Mouse (Mus musculus): ENCODE measurements around the gene Utp3.
A peak's percentile ranks its signal among the peaks of the same experiment; 100 is the strongest.
"Not testable (repeated sequence)": the region's sequence is repeated elsewhere in the genome, so short reads cannot be mapped to it uniquely, and the experiment has no call there.

Utp3 gene

DNA sequence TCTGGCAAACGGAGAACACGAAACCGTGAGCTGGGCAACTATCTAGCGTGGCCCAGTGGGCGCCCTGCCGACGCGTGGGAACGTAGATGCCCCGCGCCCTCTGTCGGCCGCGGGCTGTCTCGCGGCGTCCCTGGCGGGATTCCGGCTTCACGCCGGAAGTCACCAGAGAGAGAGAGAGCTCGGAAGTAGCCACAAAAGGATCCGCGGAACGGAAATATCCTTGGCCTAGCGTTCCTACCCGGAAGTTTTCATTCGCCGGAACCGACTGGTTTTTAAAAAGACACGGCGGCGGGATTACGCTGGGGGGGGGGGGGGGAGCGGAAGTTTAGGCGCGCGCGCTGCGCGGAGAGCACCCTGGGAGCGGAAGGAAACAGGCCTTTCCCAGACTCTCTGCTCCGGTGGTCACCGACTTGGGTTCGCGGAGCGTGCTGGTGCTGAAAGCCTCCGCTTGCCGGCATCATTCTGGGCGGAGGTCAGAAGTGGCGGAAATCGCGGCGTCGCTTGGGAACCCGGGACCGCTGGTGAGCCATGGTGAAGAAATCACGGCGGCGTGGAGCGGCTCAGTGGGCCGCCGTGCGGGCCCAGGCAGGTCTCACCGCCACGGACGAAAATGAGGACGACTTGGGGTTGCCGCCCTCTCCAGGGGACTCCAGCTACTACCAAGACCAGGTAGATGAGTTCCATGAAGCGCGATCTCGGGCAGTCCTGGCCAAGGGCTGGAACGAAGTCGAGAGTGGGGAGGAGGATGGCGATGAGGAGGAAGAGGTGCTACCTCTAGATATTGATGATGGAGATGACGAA is at the start of gene Utp3:
TSS of gene Utp3 (plus strand) at position 377 of the 801 bp plus-strand sequence.
- DNase-seq (ENCODE audit: low read depth, low spot score): peak; percentile 99

DNA sequence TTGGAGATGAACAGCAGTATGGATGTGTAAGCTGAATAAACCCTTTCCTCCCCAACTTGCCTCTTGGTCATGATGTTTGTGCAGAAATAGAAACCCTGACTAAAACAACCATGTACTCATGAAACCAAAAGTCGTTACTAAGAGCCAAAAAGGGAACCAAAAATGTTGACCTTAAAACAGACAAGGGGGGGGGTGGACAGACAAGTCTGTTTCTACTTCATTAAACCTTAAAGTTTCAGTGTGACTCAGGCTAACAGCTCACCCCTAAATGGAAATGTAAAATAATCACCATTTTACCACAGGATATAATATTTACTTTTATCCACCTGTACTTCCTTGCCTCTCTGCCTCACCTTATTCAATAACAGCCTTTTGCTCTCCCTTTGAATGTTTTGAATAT is 45.7 kb upstream of the Utp3 start:
- no peak for DNase-seq (ENCODE audit: low read depth, low spot score)

DNA sequence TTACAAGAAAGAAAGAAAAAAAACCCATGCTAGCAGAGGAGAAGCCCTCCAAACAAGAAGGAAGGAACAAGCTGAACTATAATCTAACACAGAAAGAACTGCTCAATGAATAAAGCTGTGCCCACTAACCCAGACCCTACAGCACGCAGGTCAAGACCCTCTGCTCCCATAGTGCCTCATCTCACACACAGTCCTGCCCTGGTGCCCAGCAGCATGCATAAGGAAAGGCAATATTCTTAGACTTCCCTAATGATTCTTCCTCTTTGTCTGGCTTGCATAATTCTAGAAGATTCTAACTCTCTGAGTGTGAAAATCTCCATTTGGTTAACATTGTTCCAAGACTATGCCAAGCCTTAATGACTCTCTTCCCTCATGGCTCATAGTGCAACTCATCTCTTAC is 45.3 kb upstream of the Utp3 start:
- no peak for DNase-seq (ENCODE audit: low read depth, low spot score)

DNA sequence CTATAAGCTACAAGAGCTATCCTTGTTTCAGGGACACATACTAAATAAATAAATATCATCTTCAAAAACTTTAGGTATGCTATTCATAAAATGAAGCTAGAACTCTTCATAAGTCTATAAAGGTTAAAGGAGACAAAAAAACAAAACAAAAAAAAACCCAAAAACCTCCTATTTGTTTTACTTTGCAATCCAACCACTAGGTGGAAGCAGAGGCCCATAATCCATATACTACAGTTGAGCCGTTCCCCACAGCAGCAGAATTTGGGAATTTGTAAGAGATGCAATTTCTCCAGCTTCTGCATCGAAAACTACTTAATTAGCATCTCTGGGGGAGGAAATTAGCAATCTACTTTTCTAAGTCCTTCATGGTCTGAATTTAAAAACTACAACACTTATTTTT is 35.0 kb upstream of the Utp3 start:
- DNase-seq (ENCODE audit: low read depth, low spot score): peak; percentile 46

DNA sequence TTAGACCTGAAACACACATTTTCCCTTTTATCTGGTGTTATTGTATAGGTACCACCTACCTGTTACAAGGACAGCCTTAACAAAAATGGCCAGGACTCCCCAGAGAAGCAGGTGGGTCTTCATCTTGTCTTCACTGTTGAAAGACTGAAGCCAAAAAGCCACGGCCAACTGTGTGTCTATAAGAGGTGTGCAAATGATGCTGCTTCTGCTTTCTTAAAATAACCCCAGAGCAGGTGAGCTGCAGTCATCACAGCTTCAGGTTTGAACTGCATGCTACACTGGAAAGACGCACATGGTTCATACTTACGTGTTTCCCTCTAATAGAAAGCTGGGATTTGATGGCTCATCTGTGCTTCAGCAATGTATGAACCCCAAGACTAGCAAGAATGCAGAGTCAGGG is 26.6 kb upstream of the Utp3 start, which contains the start of gene Jchain:
TSS of gene Jchain (minus strand) at position 235 of the 400 bp plus-strand sequence.
- DNase-seq (ENCODE audit: low read depth, low spot score): no peak

DNA sequence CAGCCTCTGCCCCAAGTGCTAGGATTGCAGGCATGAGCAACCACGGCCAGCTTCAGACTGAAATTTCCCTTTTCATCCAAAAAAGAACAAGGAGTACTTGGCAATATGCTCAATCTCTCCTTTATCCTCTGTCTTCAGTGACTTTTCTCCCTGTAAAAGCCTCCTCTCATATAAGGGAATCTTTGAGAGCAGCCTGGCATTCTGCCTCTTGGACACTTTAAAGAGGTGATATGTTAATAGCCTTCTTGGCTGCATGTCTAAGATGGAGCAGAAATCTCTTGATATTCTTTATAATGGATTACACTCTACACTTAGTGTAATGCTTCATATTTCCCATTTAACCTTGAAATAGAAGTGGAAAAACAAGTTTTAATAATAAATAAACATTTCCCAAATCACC is 23.4 kb upstream of the Utp3 start:
- DNase-seq (ENCODE audit: low read depth, low spot score): no peak

DNA sequence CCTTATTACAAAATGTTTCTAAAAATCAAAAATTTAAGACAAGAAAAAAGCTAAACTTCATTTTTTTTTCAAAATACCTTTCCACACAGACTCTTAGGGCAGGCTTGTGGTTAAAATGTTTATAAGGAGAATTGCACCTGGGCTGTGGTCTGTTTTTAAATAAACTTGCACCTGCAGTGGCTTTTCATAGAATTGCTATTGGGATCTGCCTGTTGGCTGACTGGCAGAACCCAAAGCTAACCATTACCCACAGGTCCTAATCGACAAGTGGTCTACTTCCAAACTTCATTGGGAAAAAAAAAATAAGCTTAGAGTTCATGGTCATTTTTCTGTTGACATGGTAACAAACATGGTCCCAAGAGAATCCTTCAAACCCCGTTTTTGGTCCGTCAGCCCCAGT is 19.6 kb upstream of the Utp3 start:
- DNase-seq (ENCODE audit: low read depth, low spot score): no peak

DNA sequence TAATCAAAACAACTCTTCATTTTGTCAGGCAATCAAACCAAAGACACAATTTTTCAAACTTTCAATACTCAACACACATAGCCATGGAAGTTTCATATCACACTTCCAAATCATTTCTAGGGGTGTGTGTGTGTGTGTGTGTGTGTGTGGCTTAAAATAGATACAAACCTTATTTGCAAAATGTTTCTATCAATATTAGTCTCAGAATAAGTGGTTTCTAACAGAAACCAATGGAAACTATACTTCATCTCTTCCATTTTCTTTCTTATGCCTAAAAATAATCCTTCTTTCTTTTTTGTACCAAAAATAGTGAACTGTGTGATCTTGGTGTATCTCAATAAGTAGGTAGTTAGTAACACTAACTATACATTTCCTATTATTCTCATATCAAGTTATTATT is 13.4 kb upstream of the Utp3 start:
- DNase-seq (ENCODE audit: low read depth, low spot score): no peak

DNA sequence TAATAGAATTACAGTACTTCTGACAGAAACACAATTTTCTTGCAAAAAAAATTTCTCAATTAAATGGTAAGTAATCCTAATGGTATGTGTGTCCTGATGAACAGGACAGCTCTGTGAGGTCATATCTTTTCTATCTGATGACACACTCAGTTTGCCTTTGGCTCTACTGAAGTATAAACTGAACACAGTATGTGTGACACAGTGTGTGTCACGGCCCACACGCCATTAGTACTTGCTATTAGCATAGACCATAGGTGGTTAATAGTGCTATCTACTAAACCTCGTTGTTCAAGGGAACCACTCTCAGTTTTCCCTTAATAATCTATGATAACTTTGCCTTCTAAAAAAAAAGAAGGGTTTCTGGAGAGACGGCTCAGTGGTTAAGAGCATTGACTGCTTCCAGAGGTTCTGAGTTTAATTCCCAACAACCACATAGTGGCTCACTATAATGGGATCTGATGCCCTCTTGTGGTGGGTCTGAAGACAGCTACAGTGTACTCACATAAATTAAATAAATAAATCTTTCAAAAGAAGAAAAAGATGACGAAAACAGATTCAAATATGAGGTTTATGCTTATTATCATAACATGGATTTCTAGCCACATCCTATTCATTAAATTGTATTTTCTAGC is 11.5 kb upstream of the Utp3 start:
- DNase-seq (ENCODE audit: low read depth, low spot score): peak; percentile 38

DNA sequence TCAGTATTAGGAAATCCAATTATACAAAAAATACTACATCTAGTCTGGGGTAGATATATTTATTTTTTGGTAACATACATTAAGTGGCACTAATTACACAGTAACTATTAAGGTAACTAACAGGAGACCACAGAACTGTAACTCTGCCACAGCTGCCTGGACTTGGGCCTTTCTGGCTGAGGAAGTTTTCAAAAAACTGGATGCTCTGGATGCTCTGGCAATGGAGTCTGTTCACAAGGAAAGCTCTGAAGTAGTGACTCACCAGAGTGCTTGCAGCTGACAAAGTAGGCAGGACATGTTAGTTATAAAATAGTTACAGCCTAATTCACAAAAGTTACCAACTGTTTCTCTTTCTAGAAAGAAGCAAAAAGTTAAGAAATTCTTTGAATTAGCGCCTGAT is 9.9 kb upstream of the Utp3 start:
- DNase-seq (ENCODE audit: low read depth, low spot score): not testable (repeated sequence)

DNA sequence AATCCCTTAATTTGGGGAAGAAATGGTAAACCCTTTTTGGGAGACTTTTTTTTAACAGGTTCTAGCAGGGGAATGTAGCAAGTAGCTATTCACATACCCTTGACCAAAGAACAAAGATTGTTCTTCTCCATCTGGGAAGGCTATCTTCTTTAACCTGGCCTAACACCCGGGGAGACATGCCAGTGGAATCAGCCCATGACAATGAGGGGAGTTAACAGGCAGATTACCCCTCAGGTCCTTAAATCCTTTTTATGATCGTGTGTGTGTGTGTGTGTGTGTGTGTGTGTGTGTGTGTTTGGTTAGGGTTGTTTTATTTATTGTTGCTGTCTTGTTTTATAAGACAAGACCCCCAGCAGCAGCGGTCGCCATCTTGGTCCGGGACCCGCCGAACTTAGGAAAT is 8.7 kb upstream of the Utp3 start:
- DNase-seq (ENCODE audit: low read depth, low spot score): no peak

DNA sequence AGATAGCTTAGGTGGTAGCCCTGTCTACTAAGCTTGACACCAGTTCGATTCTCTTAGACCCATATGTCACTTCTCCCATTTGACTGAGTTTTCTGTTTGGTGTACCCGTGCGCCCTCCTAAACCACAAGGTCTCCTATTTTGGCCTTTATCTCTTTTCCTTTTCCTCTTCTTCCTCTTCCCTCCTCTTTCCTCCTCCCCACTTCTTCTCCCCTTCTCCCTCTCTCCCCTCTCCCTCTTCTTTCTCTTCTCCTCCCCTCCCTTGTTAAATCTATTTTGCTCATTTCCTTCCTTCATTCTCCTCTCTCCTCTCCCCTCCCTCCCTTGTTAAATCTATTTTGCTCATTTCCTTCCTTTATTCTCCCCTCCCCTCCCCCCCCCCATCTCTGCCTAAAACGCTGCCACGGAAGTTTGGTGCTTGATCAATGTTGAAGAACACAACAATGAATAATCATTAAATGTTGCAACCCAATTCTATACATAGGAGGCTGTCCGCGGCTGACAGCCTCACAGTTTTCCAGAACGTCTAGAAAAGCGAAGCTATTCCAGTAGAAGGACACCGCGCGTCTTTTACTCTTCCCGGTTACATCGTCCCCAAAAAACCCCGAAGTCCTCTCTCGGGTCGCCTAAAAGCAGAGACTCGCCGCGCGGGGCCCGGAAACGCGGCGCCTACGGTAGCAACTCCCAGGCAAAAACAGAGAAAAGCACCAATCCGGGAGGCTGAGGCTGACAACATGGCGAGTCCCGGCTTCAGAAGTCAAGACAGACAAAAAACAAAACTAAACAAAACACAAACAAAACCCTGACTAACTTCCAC is 784 bp upstream of the Utp3 start:
- peak; percentile 79 for DNase-seq (ENCODE audit: low read depth, low spot score)

DNA sequence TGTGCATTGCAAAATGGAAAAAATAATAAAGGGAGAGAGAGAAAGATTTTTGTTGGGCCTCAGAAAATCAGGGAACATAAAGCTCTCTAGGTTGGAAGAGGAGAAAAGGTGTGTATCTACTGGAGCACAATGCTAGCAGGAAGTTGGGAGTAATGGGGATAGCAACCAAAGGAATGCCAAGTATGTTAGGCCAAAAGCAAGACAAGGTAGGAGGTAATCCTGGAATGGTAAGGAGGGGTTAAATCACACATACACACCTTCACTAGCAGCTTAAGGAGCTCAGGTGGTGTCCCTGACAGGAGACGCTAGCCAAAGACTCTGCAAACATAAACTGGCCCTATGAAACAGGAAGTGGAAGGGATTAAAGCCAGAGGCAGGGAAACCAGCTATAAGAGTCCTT is 4.7 kb downstream of the Utp3 start:
- DNase-seq (ENCODE audit: low read depth, low spot score): no peak

DNA sequence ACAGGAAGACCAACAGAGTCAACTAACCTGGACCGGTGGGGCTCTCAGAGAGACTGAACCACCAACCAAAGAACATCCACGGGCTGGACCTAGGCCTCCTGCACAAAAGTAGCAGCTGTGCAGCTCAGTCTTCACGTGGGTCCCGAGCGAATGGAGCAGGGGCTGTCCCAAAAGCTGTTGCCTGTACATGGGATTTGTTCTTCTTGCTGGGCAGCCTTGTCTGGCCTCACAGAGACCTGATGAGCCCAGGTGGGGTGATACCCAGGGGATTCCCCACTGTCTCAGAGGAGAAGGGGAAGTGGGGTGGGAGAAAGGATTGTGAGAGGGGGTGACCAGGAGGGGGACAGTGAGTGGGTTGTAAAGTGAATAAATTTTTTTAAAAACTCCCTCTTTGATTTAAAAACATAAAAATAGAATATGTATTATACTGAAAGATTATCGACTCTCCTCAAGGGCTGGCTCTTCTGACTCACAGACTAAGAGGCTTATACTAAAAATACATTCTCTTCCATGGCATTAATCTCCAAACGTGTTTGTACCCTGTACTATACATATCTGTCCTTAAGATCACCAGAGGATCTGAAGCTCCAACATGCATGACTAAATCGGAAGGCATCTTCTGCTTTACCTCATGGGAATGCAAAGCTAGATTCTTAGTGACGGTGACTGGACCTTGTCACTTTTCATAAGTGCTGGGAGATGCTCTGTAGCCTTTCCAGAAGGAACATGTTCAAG is 7.0 kb downstream of the Utp3 start:
- no peak for DNase-seq (ENCODE audit: low read depth, low spot score)

DNA sequence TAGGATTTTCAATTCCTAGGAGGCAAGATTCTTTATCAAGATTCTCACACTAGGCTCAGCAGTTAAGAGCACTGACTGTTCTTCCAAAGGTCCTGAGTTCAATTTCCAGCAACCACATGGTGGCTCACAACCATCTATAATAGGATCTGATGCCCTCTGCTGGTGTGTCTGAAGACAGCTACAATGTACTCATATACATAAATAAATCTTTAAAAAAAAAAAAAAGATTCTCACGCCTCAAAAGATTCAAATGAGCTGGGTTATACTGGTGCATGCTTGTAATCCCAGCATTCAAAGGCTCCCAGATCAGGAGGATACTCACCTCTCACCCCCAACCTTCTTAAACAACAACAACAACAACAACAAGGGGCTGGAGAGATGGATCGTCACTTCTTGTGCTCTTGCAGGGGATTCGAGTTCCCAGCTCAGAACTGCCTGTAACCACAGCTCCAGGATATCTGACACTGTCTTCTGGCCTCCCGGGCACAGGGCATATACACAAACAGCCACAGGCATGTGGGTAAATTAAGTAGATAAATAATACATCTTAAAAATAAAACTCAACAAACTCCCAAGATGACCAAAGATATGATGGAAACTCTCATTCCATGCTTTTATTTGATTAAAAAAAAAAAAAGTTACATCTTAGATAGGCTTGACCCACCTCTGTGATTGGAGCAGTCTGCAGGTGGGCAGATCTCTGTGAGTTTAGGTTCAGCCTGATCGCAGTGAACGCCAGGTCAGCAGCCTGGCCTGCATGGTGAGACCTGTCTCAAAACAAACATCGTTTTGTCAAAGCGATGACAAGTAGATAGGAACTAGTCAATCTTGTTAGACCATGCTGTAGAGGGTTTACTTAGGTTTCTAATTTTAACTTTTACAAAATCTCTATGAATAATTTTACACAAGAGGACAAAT is 8.9 kb downstream of the Utp3 start:
- no peak for DNase-seq (ENCODE audit: low read depth, low spot score)

DNA sequence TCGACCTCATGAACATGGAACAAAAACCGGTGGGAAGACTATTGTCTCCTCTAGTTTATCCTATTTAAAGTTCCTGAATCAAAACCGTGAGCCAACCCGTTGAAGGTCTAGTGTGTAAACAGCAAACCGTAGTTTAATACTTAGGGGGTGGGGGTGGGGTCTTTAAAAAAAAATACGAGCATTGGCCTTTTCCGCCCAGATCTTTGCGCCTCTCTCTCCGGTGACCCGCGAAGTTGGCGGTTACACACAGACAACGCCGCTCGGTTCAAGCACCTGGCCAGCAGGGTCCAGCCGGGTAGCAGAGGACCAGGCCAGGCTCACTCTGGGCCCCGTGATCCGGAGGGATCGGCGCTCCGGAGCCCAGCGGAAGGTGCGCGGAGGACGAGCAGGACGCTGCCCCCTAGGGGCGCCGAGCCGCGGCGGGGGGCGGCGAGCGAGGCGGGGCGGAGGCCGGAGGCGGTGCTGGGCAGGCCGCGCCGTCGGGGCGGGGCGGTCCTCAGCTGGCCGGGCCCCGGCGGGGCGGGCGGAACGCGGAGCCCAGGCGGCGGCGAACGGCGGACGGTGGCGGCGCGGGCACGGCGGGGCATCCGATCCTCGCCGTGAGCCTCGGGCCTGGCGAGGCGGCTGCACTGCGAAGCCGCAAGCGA is 10.4 kb downstream of the Utp3 start, which contains the start of gene Rufy3:
TSS of gene Rufy3 (plus strand) at position 540 of the 647 bp plus-strand sequence.
- peak; percentile 78 for DNase-seq (ENCODE audit: low read depth, low spot score)

DNA sequence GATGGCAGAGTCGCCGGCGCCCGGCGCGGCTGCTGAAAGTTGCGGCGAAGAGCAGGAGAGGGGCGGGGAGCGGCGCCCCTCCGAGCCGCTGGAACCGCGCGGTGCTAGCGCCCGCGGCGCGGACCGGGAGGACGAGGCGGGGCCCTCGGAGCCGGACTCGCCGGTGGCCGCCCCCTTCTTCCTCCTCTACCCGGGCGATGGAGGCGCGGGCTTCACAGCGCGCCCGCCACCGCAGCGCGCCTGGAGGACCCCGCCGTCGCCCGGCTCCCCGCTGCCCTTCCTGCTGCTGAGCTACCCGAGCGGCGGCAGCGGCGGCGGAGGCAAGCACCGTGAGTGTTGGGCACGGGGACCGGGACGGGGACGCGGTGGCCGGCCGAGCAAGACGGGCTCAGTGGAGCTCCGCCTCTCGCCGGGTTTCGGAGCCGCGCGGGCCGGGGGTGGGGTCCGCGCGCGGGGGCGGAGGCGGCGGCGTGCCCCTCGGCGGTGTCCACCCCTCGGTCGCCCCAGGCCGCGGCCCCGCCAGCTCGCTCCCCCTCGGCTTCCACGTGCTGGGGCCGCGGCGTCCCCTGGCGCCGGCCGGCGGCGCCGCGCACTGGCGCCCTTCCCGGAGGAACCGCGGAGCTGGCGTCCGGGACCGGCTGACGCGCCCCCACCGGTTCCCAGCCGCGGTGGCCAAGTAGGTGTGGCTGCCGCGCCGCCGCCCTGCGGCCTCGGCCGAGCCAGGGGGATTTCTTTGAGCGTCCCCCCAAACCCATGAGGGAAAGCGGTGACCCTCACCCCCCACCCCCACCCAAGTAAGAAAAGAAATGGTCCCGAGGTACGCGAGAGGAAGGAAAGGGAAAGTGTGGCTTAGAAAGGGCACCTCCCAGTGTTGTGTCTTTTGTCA is 11.1 kb downstream of the Utp3 start:
- DNase-seq (ENCODE audit: low read depth, low spot score): peak; percentile 54

DNA sequence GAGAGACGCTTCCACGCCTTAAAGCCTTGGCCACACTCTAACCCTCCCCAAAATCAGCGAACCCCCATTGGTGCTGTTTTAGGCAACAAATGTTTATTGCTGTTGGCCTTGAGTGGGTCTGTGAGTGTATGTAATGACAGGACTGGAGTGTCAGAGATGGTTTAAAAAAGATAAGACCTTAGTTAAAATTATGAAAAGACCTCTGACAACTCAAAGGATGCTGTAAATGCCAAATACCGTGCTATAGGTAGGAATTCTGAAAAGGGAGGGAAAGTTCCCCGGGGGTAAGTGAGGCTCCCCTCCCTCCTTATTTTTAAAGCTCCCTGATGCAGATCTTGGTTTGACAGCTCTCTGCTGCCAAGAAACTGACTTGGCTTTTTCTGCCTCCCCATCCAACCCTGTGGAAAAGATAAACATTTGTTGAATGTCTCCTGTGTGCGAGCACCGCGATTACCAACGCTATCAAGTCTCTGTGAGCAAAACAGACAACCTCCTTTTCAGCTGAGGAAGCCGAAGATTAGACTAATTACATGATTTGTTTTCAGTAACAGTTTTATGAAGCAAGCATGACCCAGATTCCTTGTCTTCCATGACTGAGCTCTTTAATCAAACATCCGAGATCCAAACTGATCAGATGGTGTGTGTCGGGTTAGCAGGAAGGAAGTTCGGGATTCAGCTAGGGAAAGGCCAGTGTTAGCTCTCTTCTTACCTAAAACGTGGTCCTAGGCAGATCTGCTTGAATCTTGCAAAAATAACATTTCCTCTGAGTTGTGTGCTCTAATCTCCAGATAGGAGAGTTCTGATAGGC is 12.0 kb downstream of the Utp3 start:
- DNase-seq (ENCODE audit: low read depth, low spot score): no peak

All from CD4-positive helper T cell, adult 2 months (primary cell).